Mouse (Mus musculus): ENCODE measurements around the gene Tmub2. TPM values are rescaled to one million over a fixed set of nuclear protein-coding genes. Genes with fewer than 3 reads are reported as not detected.

Tmub2 gene
- polyA plus RNA-seq, 1 experiment from 2014 or later = 78.5 TPM

GRCm38 (mm10) chr11:102308104-102308503 is 23.4 kb downstream of the Tmub2 start:
- Histone ChIP-seq H3K36me3 (ENCODE audit: control insufficient read depth, insufficient read depth, low read length) (peaks cover 28% of the 10 kb centered on the region), H3K27me3 (ENCODE audit: control insufficient read depth, insufficient read depth, low read depth, low read length) (no peaks in the 10 kb centered on the region), H3K27ac (ENCODE audit: low read length) (no peak overlapping the region), H3K4me3 (ENCODE audit: low read depth, low read length) (no peak overlapping the region), H3K9me3 (replicated peaks; ENCODE audit: control insufficient read depth, low read length, poor library complexity, severe bottlenecking) (no peaks in the 10 kb centered on the region), H3K4me2 (ENCODE audit: low read length) (no peak overlapping the region), H3K9ac (ENCODE audit: low read depth, low read length) (no peak overlapping the region), H3K4me1 (ENCODE audit: control insufficient read depth, insufficient read depth, low read length) (peaks cover 11% of the 10 kb centered on the region)
- WGBS = 84% methylated on average over 9 of the region's 9 CpGs
- no peak for ATAC-seq

- H3K9me3 ChIP-seq (replicated peaks; ENCODE audit: control insufficient read depth, low read length, poor library complexity, severe bottlenecking) = no peaks in the 10 kb centered on the region
- peaks cover 35% of the 10 kb centered on the region for H3K36me3 ChIP-seq (ENCODE audit: control insufficient read depth, insufficient read depth, low read length)
- H3K4me3 ChIP-seq (ENCODE audit: low read depth, low read length) = peak overlapping the region; percentile 18
- peaks cover 11% of the 10 kb centered on the region for H3K4me1 ChIP-seq (ENCODE audit: control insufficient read depth, insufficient read depth, low read length)
- 0% methylated on average over 27 of the region's 27 CpGs for WGBS
- peak; percentile 89 for ATAC-seq
- H3K9ac ChIP-seq (ENCODE audit: low read depth, low read length) = peak overlapping the region; percentile 38; the same call in 1 of the 2 replicates
- no peaks in the 10 kb centered on the region for H3K27me3 ChIP-seq (ENCODE audit: control insufficient read depth, insufficient read depth, low read depth, low read length)
- peak overlapping the region; percentile 50 for H3K4me2 ChIP-seq (ENCODE audit: low read length)
- peak overlapping the region; percentile 62; the same call in 1 of the 2 replicates for H3K27ac ChIP-seq (ENCODE audit: low read length)
These were observed 24.2 kb downstream of the Tmub2 start for GRCm38 (mm10) chr11:102308979-102309378.

- Histone ChIP-seq H3K27ac (ENCODE audit: low read length) (no peak overlapping the region; the same call in 1 of the 2 replicates), H3K4me1 (ENCODE audit: control insufficient read depth, insufficient read depth, low read length) (peaks cover 11% of the 10 kb centered on the region), H3K36me3 (ENCODE audit: control insufficient read depth, insufficient read depth, low read length) (peaks cover 41% of the 10 kb centered on the region), H3K27me3 (ENCODE audit: control insufficient read depth, insufficient read depth, low read depth, low read length) (no peaks in the 10 kb centered on the region), H3K4me2 (ENCODE audit: low read length) (peak overlapping the region; percentile 50; the same call in 1 of the 2 replicates), H3K9ac (ENCODE audit: low read depth, low read length) (no peak overlapping the region; the same call in 1 of the 2 replicates), H3K9me3 (replicated peaks; ENCODE audit: control insufficient read depth, low read length, poor library complexity, severe bottlenecking) (no peaks in the 10 kb centered on the region), H3K4me3 (ENCODE audit: low read depth, low read length) (no peak overlapping the region)
- 88% methylated on average over 22 of the region's 22 CpGs for WGBS
- ATAC-seq = no peak
These were observed 25.3 kb downstream of the Tmub2 start for GRCm38 (mm10) chr11:102309821-102310617.

GRCm38 (mm10) chr11:102310768-102311695 is 26.3 kb downstream of the Tmub2 start:
- H3K36me3 ChIP-seq (ENCODE audit: control insufficient read depth, insufficient read depth, low read length) = peaks cover 39% of the 10 kb centered on the region
- peaks cover 16% of the 10 kb centered on the region for H3K4me1 ChIP-seq (ENCODE audit: control insufficient read depth, insufficient read depth, low read length)
- no peak overlapping the region for H3K4me3 ChIP-seq (ENCODE audit: low read depth, low read length)
- H3K27me3 ChIP-seq (ENCODE audit: control insufficient read depth, insufficient read depth, low read depth, low read length) = no peaks in the 10 kb centered on the region
- H3K9me3 ChIP-seq (replicated peaks; ENCODE audit: control insufficient read depth, low read length, poor library complexity, severe bottlenecking) = no peaks in the 10 kb centered on the region
- 45% methylated on average over 37 of the region's 38 CpGs for WGBS
- H3K9ac ChIP-seq (ENCODE audit: low read depth, low read length) = no peak overlapping the region
- H3K27ac ChIP-seq (ENCODE audit: low read length) = no peak overlapping the region
- no peak for ATAC-seq
- H3K4me2 ChIP-seq (ENCODE audit: low read length) = no peak overlapping the region

- peaks cover 31% of the 10 kb centered on the region for H3K36me3 ChIP-seq (ENCODE audit: control insufficient read depth, insufficient read depth, low read length)
- H3K27me3 ChIP-seq (ENCODE audit: control insufficient read depth, insufficient read depth, low read depth, low read length) = no peaks in the 10 kb centered on the region
- no peak for ATAC-seq
- peaks cover 20% of the 10 kb centered on the region for H3K4me1 ChIP-seq (ENCODE audit: control insufficient read depth, insufficient read depth, low read length)
- no peak overlapping the region for H3K4me3 ChIP-seq (ENCODE audit: low read depth, low read length)
- H3K9me3 ChIP-seq (replicated peaks; ENCODE audit: control insufficient read depth, low read length, poor library complexity, severe bottlenecking) = no peaks in the 10 kb centered on the region
- H3K4me2 ChIP-seq (ENCODE audit: low read length) = no peak overlapping the region
- no peak overlapping the region for H3K9ac ChIP-seq (ENCODE audit: low read depth, low read length)
- H3K27ac ChIP-seq (ENCODE audit: low read length) = no peak overlapping the region
- 89% methylated on average over 4 of the region's 4 CpGs for WGBS
These were observed 27.2 kb downstream of the Tmub2 start for GRCm38 (mm10) chr11:102311966-102312365.

GRCm38 (mm10) chr11:102312586-102312985 is 27.9 kb downstream of the Tmub2 start:
- H3K36me3 ChIP-seq (ENCODE audit: control insufficient read depth, insufficient read depth, low read length) = peaks cover 25% of the 10 kb centered on the region
- 93% methylated on average over 6 of the region's 6 CpGs for WGBS
- no peak for ATAC-seq
- H3K4me1 ChIP-seq (ENCODE audit: control insufficient read depth, insufficient read depth, low read length) = peaks cover 20% of the 10 kb centered on the region
- H3K27me3 ChIP-seq (ENCODE audit: control insufficient read depth, insufficient read depth, low read depth, low read length) = no peaks in the 10 kb centered on the region
- no peak overlapping the region for H3K4me3 ChIP-seq (ENCODE audit: low read depth, low read length)
- no peak overlapping the region for H3K4me2 ChIP-seq (ENCODE audit: low read length)
- H3K9ac ChIP-seq (ENCODE audit: low read depth, low read length) = no peak overlapping the region
- no peak overlapping the region for H3K27ac ChIP-seq (ENCODE audit: low read length)
- no peaks in the 10 kb centered on the region for H3K9me3 ChIP-seq (replicated peaks; ENCODE audit: control insufficient read depth, low read length, poor library complexity, severe bottlenecking)

- Histone ChIP-seq H3K4me1 (ENCODE audit: control insufficient read depth, insufficient read depth, low read length) (peaks cover 14% of the 10 kb centered on the region), H3K4me2 (ENCODE audit: low read length) (no peak overlapping the region), H3K9me3 (replicated peaks; ENCODE audit: control insufficient read depth, low read length, poor library complexity, severe bottlenecking) (no peaks in the 10 kb centered on the region), H3K4me3 (ENCODE audit: low read depth, low read length) (no peak overlapping the region), H3K36me3 (ENCODE audit: control insufficient read depth, insufficient read depth, low read length) (peaks cover 21% of the 10 kb centered on the region), H3K27ac (ENCODE audit: low read length) (no peak overlapping the region), H3K27me3 (ENCODE audit: control insufficient read depth, insufficient read depth, low read depth, low read length) (no peaks in the 10 kb centered on the region), H3K9ac (ENCODE audit: low read depth, low read length) (no peak overlapping the region)
- WGBS = 91% methylated on average over 12 of the region's 12 CpGs
- no peak for ATAC-seq
These were observed 29.6 kb downstream of the Tmub2 start for GRCm38 (mm10) chr11:102314321-102314720.

- peak overlapping the region; percentile 92 for H3K4me3 ChIP-seq (ENCODE audit: low read depth, low read length)
- no peaks in the 10 kb centered on the region for H3K9me3 ChIP-seq (replicated peaks; ENCODE audit: control insufficient read depth, low read length, poor library complexity, severe bottlenecking)
- H3K27me3 ChIP-seq (ENCODE audit: control insufficient read depth, insufficient read depth, low read depth, low read length) = no peaks in the 10 kb centered on the region
- WGBS = 8% methylated on average over 14 of the region's 14 CpGs
- peak overlapping the region; percentile 99 for H3K9ac ChIP-seq (ENCODE audit: low read depth, low read length)
- H3K27ac ChIP-seq (ENCODE audit: low read length) = peak overlapping the region; percentile 98
- H3K4me2 ChIP-seq (ENCODE audit: low read length) = peak overlapping the region; percentile 71
- no peak for ATAC-seq
- peaks cover 21% of the 10 kb centered on the region for H3K36me3 ChIP-seq (ENCODE audit: control insufficient read depth, insufficient read depth, low read length)
- H3K4me1 ChIP-seq (ENCODE audit: control insufficient read depth, insufficient read depth, low read length) = peaks cover 14% of the 10 kb centered on the region
These were observed 31.2 kb downstream of the Tmub2 start for GRCm38 (mm10) chr11:102315690-102316571.

Measured in midbrain, embryonic 16.5 days (tissue).